Mouse (Mus musculus) hindlimb bud, embryonic 11.5 days (tissue): ENCODE measurements around the gene Vps8.
"Not testable (repeated sequence)": the region's sequence is repeated elsewhere in the genome, so short reads cannot be mapped to it uniquely, and the experiment has no call there.

Experiments
- DNase-seq: peaks from one replicate; pipeline ENCODE4 v3.0.0-alpha.2; 2012; ENCODE audit warnings: low read depth, low spot score; ENCODE audit errors: extremely low spot score

The Vps8 gene

GRCm38 (mm10) chr16:21654384-21654783 is 231.5 kb downstream of the Vps8 start:
- no peak for DNase-seq

GRCm38 (mm10) chr16:21655291-21655690 is 232.4 kb downstream of the Vps8 start:
- DNase-seq, result no peak

- DNase-seq, result no peak
Measured at GRCm38 (mm10) chr16:21655961-21656360, 233.0 kb downstream of the Vps8 start.

GRCm38 (mm10) chr16:21664633-21665363 is 241.9 kb downstream of the Vps8 start:
- DNase-seq, result no peak

- no peak for DNase-seq
Measured at GRCm38 (mm10) chr16:21665423-21665986, 242.6 kb downstream of the Vps8 start.

- no peak for DNase-seq
Measured at GRCm38 (mm10) chr16:21671878-21672277, 249.0 kb downstream of the Vps8 start.

GRCm38 (mm10) chr16:21673046-21673445 is 250.1 kb downstream of the Vps8 start:
- not testable (repeated sequence) for DNase-seq

- DNase-seq, result not testable (repeated sequence)
Measured at GRCm38 (mm10) chr16:21673651-21674050, 250.7 kb downstream of the Vps8 start.

- no peak for DNase-seq
Measured at GRCm38 (mm10) chr16:21676791-21677190, 253.9 kb downstream of the Vps8 start.

GRCm38 (mm10) chr16:21687406-21687805 is 264.5 kb downstream of the Vps8 start:
- DNase-seq, result no peak

GRCm38 (mm10) chr16:21689141-21689540 is 266.2 kb downstream of the Vps8 start:
- DNase-seq, result no peak

GRCm38 (mm10) chr16:21690216-21690755 is 267.4 kb downstream of the Vps8 start:
- DNase-seq, result no peak

GRCm38 (mm10) chr16:21693981-21694462 is 271.1 kb downstream of the Vps8 start:
- no peak for DNase-seq
